Mouse (Mus musculus) frontal cortex, postnatal 14 days (tissue): ENCODE data around the gene Olfr814.
"Not testable (repeated sequence)": the region's sequence is repeated elsewhere in the genome, so short reads cannot be mapped to it uniquely, and the experiment has no call there.

Experiments
- DNase-seq, 2 experiments: peaks; one replicate each; pipeline ENCODE4 v3.0.0; 2022; ENCODE audit warnings: low spot score in 2 of 2

Gene Olfr814

DNA sequence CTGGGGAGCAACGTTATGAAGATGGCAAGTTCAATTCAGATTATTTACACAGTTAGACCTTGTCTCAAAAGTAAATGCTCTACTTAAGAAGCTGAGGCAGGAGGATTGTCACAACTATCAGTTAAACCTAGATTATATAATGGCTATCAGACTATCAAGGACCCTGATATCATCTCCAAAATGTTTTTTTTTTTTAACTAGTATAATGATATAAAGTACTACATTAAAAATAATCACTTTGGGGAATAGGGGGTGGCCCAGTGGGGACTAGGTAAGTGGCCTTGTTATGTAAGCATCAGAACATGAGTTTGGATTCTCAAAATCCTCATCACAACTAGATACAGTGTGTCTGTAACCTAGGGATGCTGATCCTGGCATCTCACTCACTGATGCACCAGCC is at the start of gene Olfr814:
TSS of gene Olfr814 (minus strand) at position 101 of the 400 bp plus-strand sequence.
- DNase-seq, result not testable (repeated sequence)

DNA sequence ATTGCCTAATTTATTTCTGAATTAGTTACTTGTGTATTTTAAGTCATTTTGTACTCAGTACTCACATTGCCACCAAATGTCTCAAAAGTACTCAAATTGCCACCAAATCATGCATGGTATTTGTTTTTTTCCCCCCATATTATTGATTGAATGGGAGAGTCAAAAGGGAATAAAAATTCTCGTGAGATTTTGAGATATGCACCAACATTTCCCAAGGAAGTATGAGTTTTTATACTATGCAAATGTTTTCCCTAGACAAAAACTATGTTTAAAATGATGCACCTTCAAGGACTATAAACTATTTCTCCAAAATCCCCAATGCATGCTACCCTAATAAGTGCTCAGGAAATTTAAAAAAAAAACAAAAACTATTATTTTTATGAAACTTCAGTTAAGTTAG is 35.8 kb upstream of the Olfr814 start, which contains the start of gene Olfr816:
TSS of gene Olfr816 (minus strand) at position 101 of the 400 bp plus-strand sequence.
- DNase-seq, result no peak

DNA sequence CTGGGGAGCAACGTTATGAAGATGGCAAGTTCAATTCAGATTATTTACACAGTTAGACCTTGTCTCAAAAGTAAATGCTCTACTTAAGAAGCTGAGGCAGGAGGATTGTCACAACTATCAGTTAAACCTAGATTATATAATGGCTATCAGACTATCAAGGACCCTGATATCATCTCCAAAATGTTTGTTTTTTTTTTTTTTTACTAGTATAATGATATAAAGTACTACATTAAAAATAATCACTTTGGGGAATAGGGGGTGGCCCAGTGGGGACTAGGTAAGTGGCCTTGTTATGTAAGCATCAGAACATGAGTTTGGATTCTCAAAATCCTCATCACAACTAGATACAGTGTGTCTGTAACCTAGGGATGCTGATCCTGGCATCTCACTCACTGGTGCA is 26.1 kb upstream of the Olfr814 start, which contains the start of gene Olfr815:
TSS of gene Olfr815 (minus strand) at position 101 of the 400 bp plus-strand sequence.
- DNase-seq, result not testable (repeated sequence)

- DNase-seq, result no peak
Measured at GRCm38 (mm10) chr10:129885934-129886333, 6.3 kb upstream of the Olfr814 start.

- DNase-seq, result not testable (repeated sequence)
Measured at GRCm38 (mm10) chr10:129885496-129885895, 5.8 kb upstream of the Olfr814 start.

DNA sequence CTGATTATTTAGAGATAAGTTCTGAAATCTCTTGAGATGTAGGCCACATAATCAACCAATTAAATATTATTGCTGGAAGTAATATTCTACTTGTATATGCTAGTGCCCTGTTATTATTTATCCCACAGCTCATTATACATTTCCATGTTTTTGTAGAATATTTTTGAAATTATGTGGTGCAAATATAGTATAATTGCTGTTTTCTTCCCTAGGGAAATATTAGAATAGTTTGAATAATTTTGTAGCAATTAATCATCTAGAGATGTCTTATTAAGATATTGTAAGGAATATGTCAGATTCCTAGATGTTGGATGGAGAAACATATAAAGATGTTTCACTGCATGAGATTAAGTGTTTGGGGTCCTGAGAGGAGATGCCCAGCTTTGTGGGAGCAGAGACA is 24.6 kb downstream of the Olfr814 start, which contains the start of gene Olfr813:
TSS of gene Olfr813 (plus strand) at position 301 of the 400 bp plus-strand sequence.
- DNase-seq, result no peak

GRCm38 (mm10) chr10:129847343-129847742 is 32.3 kb downstream of the Olfr814 start:
- no peak for DNase-seq

DNA sequence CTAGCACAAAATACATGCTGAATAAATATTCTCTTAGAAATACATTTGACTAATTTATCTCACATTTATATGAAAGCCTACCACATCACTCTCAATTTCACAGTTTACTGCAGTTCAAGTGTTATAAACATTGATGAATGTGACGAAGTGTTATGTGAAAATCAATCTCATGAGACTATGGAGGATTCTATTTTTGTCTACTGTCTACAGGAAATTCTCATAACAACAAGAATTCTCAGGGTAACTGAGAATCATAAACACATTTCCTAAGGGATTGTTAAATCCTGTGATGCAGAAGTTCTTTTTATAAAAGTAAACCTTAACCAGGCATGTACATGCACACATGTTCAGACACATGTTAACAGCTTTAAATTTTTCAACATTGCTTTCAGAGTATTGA is 33.7 kb downstream of the Olfr814 start, which contains the start of gene Olfr812:
TSS of gene Olfr812 (minus strand) at position 101 of the 400 bp plus-strand sequence.
- DNase-seq, result no peak
